Mouse (Mus musculus) spleen, adult 2 months (tissue): ENCODE results near the gene Itpk1. TPM values are rescaled to one million over a fixed set of nuclear protein-coding genes. Genes with fewer than 3 reads are reported as not detected.
A peak's percentile ranks its signal among the peaks of the same experiment; 100 is the strongest.

Source experiments
- DNase-seq, 2 experiments: peaks; one replicate each; pipeline versions ENCODE4 v3.0.0 to v3.0.0-alpha.2; 2012 to 2021; ENCODE audit warnings: low spot score in 2 of 2, low read depth in 1 of 2
- H3K27ac ChIP-seq: fragments of 200-500 bp; 2 replicates; pipeline ENCODE4 v1.5.1; 2012; ENCODE audit warnings: low read length, inconsistent platforms; ENCODE audit not compliant: insufficient read depth
- H3K27me3 ChIP-seq: fragments of 200-500 bp; 2 replicates; pipeline ENCODE4 v1.6.1; 2012; ENCODE audit warnings: mild to moderate bottlenecking, moderate library complexity, low read length, inconsistent platforms; ENCODE audit not compliant: control insufficient read depth, insufficient read depth
- H3K36me3 ChIP-seq: fragments of 200-500 bp; 2 replicates; pipeline ENCODE4 v1.6.1; 2012; ENCODE audit warnings: mild to moderate bottlenecking, low read length, inconsistent platforms; ENCODE audit not compliant: control insufficient read depth, insufficient read depth
- H3K4me1 ChIP-seq: fragments of 200-500 bp; 2 replicates; pipeline ENCODE4 v1.6.1; 2011; ENCODE audit warnings: inconsistent platforms; ENCODE audit not compliant: control insufficient read depth, insufficient read depth, insufficient read length
- H3K4me3 ChIP-seq: fragments of 200-500 bp; 2 replicates; pipeline ENCODE4 v1.5.1; 2011; ENCODE audit warnings: mild to moderate bottlenecking, inconsistent platforms; ENCODE audit not compliant: insufficient read depth, insufficient read length; ENCODE audit errors: extremely low read depth
- CTCF ChIP-seq: fragments of 200-500 bp; IDR thresholded peaks from 2 replicates; pipeline ENCODE4 v1.5.1; 2011; ENCODE audit warnings: mild to moderate bottlenecking, inconsistent platforms; ENCODE audit not compliant: insufficient read depth, insufficient read length, insufficient replicate concordance; ENCODE audit errors: extremely low read depth
- POLR2A ChIP-seq: fragments of 200-500 bp; IDR thresholded peaks from 2 replicates; pipeline ENCODE4 v1.6.1; 2011; ENCODE audit warnings: low read depth, low read length, inconsistent platforms
- WGBS: fragments of 180-500 bp; shearing (Covaris S2); methylation state at CpG from one replicate; pipeline ENCODE4 v1.1.7; 2018; 5-methylcytosine and 5-hydroxymethylcytosine counted together
- polyA plus RNA-seq: library from polyadenylated mRNA; depleted of rRNA; stranded (reverse); fragments of >200 nt; gene quantifications from 2 replicates; pipeline ENCODE4 v1.2.3, GENCODE M21; 2012

Gene Itpk1
- polyA plus RNA-seq, 1 experiment: 22.2 TPM

GRCm38 (mm10) chr12:102701691-102702207 lies 3.0 kb downstream of the Itpk1 start:
- no peak for DNase-seq
- TF ChIP-seq POLR2A (no peak), CTCF (no peak)
- Histone ChIP-seq H3K36me3 (no peaks in the 10 kb centered on the region), H3K4me3 (no peak overlapping the region), H3K4me1 (peaks cover 39% of the 10 kb centered on the region; the same call in 1 of the 2 replicates), H3K27ac (no peak overlapping the region), H3K27me3 (no peaks in the 10 kb centered on the region)
- WGBS: 59% methylated on average over 5 of the region's 5 CpGs

- H3K27me3 ChIP-seq: no peaks in the 10 kb centered on the region
- TF ChIP-seq POLR2A: no peak
- TF ChIP-seq CTCF: no peak
- WGBS: 82% methylated on average over 12 of the region's 12 CpGs
- H3K4me3 ChIP-seq: no peak overlapping the region
- no peak for DNase-seq
- no peak overlapping the region for H3K27ac ChIP-seq
- no peaks in the 10 kb centered on the region for H3K36me3 ChIP-seq
- H3K4me1 ChIP-seq: peaks cover 44% of the 10 kb centered on the region; the same call in 1 of the 2 replicates
Measured at GRCm38 (mm10) chr12:102700453-102700852, 4.3 kb downstream of the Itpk1 start.

DNA sequence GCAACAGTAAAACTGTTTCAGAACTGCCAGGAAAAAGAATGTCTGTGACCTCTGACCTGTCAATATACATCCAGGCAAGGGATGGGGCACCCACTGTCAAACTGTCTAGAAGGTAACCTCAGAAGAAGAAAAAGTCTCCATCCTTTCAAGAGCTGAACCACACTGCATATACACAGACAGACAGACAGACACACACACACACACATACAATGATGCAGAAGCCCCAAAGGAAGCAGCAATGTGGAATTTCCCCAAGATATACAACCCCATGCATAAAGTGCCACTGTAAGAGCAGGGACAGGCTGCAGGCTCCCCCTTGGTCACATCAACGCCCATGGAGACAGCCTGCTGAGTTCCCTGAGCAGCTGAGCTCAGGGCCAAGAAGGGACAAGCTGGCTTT lies 5.6 kb downstream of the Itpk1 start:
- Histone ChIP-seq H3K27ac (0 out of 2 replicates have a peak overlapping the region, but pooled peaks have one; percentile 10), H3K4me1 (peaks cover 55% of the 10 kb centered on the region; the same call in 1 of the 2 replicates), H3K27me3 (no peaks in the 10 kb centered on the region), H3K4me3 (no peak overlapping the region), H3K36me3 (no peaks in the 10 kb centered on the region)
- TF ChIP-seq POLR2A (no peak), CTCF (no peak)
- DNase-seq: no peak
- 49% methylated on average over 1 of the region's 1 CpGs for WGBS

DNA sequence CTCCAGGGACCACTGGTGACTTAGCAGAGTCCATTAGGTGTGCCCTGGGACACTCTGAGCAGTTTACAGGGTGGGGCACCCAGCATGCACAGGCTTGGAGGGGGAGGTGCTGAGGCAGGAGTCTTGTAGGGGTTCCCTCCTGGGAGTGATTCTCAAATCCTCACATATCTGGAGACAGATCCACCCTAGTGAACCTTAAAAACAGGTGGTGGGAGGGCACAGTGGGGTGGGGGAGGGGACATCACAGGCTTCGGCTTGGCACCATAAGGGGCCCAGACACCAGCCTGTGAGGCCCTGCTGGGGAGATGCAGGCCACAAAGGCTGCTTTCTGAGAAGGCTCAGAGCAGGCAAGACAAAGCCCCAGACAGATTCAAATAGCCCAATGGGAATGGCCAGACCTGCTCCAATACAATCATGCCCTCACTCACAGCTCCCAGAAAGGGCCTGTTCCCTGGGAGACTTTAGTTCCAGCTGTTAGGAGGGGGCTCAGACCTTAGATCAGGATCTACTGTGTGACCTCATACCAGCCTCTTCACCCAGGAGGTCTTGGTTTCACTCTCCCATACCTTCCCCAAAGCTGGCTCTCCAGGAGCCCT lies 6.5 kb downstream of the Itpk1 start:
- WGBS: 17% methylated on average over 1 of the region's 1 CpGs
- Histone ChIP-seq H3K4me1 (peaks cover 57% of the 10 kb centered on the region; the same call in 1 of the 2 replicates), H3K27me3 (no peaks in the 10 kb centered on the region), H3K4me3 (no peak overlapping the region), H3K36me3 (no peaks in the 10 kb centered on the region), H3K27ac (peak overlapping the region; percentile 8)
- no peak for TF ChIP-seq CTCF
- DNase-seq: no peak

DNA sequence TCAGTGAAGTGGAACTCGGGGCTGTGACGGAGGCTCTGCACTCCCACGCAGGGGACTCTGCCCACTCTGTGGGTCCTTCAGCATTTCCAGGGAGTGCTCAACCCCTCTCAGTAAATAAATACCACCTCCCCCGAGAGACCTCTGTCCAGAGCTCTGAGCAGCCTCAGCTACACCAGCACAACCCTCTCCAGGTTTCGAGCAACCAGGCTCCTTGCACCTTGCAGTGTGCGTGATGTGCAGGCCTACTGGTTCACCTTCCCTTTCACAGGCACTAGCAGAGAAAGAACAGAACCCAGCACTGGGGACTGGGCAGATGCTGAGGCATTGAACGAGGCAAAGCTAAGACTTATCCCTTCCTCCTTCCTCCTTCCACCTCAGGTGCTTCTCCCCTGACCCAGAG lies 7.3 kb downstream of the Itpk1 start:
- Histone ChIP-seq H3K4me3 (no peak overlapping the region), H3K27ac (no peak overlapping the region), H3K4me1 (peaks cover 54% of the 10 kb centered on the region; the same call in 1 of the 2 replicates), H3K27me3 (no peaks in the 10 kb centered on the region), H3K36me3 (no peaks in the 10 kb centered on the region)
- TF ChIP-seq CTCF (no peak), POLR2A (no peak)
- no peak for DNase-seq
- WGBS: 74% methylated on average over 7 of the region's 7 CpGs

- Histone ChIP-seq H3K4me1 (peaks cover 50% of the 10 kb centered on the region; the same call in 1 of the 2 replicates), H3K4me3 (no peak overlapping the region)
Measured at GRCm38 (mm10) chr12:102696635-102697354, 7.9 kb downstream of the Itpk1 start.

More at GRCm38 (mm10) chr12:102696635-102697354, 7.9 kb downstream of the Itpk1 start:
- DNase-seq: no peak
- WGBS: 84% methylated on average over 14 of the region's 14 CpGs
- no peak for TF ChIP-seq CTCF
- no peak for TF ChIP-seq POLR2A
- no peaks in the 10 kb centered on the region for H3K27me3 ChIP-seq
- no peaks in the 10 kb centered on the region for H3K36me3 ChIP-seq
- H3K27ac ChIP-seq: no peak overlapping the region
